Mouse (Mus musculus): Measurements from ENCODE around the gene Fam192a. TPM values are rescaled to one million over a fixed set of nuclear protein-coding genes. Genes with fewer than 3 reads are reported as not detected.

Fam192a gene
- total RNA-seq, 2 experiments from 2014 or later: 19.7 to 22.0 TPM

DNA sequence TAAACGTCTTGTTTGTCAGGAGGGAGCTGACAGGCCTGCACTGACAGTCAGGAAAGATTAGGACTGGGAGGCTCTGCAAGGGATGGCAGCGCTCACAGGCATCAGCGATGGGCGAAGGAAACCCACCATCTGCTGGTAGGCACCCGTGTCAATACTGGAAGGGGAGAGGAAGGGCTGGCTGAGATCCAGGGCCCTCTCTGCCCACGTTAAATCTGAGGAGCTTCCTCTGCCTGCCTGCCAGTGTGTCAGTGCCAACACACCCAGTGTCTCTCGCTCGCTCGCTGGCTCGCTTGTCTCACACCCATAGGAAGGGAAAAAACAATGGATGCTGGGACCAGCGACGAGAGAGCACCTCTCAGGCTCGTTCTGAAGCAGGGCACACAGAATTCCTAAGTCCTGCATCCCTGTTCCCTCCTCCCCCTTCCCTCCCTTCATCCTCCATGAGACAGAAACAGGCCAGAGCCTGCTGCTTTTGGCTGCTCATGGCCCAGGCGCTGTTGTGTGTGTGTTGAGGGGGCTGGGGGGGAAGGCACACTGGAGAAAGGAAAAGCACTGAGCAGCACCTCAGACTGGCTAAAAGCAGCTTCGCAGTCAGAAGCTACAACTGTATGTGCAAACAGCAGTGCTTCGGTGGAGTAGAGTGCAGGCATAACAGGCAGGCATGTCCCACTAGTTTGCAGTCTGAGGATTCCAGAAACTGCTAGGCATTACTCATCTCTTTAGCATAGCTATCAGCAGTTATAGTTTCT lies 27.5 kb downstream of the Fam192a start:
- no peak for DNase-seq

DNA sequence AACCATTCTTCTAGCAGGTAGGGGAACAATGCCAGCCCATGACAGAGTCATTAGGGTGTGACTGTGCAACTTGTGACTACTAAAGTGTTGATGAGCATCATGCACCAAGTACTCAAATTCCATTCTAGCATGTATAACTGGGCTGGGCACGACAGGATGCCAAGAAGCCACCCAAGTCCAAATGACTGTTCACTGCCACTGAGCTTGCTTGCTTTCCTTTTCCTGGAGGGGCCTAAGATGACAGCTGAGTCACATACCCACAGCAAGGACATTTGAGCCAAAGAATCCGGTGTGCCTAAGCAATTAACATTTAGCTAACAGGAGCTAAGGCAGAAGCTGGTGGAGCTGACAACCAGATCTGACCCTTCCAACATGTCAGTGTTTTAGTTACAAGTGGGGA lies 29.9 kb downstream of the Fam192a start:
- DNase-seq: no peak

DNA sequence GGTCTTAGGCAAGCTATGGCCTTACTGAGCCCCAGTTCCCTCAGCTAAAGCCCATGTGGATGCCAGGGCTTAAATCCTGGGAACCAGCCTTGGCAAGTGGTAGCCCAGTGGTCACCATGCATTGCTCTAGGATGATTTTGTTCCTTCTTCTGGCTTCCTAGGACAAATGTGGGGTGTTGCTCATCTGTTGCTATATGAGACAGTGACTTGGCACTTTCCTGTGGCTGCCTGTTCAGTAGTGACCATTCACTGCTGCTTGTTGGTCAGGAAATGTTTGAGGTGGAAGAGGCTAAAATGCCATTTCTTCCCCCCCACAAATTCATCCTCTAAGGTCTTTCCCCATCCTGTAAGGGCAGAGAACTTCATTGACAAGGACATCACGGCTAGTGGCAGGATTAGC lies 32.4 kb downstream of the Fam192a start:
- no peak for DNase-seq

DNA sequence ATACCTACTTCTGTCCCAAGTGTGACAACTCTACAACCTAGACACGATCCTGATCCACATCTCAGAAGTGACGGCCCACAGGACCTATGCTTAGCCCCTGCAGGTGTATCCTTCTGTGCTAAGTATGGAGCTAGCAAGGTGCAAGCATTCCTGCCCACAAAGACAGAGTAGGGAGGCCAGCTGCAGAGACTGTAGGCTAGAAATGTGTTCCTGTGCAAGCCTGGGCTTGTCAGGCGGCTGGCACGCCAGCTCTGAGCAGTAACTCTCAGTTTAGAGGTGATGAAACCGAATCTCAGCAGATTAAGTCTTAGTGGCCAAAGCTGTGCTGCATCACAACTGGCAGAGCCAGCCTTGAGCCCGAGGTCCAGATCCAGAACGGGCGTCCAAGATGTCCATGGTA lies 33.7 kb downstream of the Fam192a start:
- no peak for DNase-seq

DNA sequence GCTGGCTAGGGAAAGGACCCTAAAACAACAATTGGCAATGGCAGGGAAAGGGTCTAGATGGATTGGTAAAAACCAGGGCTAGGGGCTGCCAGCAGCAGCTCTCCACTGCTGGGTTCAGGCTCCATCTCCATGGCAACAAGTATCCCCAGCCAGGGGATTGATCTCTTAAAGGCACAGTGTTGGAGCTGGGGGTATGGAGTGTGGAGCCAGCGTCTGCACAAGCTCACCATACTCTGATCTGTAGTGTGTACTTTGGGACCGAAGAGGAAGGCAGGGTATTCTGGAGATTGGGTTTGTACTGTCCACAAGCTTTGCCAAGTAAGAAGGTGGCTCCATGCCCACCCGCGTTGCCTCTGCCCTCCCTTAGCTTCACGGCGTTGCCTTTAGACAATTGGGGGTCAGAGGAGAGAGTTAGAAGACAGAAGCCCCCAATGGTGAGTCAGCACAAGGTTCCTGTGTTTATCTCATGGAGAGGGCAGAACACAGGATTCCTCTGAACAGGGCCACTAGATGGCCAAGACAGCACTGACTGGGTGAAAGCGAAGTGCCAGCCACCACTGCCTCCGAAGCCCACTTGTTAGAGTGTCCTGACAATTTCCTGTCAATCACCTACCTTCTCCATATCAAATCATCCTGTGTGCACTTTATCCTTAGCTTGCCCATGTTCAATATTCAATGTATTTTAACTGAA lies 34.5 kb downstream of the Fam192a start:
- DNase-seq: no peak

DNA sequence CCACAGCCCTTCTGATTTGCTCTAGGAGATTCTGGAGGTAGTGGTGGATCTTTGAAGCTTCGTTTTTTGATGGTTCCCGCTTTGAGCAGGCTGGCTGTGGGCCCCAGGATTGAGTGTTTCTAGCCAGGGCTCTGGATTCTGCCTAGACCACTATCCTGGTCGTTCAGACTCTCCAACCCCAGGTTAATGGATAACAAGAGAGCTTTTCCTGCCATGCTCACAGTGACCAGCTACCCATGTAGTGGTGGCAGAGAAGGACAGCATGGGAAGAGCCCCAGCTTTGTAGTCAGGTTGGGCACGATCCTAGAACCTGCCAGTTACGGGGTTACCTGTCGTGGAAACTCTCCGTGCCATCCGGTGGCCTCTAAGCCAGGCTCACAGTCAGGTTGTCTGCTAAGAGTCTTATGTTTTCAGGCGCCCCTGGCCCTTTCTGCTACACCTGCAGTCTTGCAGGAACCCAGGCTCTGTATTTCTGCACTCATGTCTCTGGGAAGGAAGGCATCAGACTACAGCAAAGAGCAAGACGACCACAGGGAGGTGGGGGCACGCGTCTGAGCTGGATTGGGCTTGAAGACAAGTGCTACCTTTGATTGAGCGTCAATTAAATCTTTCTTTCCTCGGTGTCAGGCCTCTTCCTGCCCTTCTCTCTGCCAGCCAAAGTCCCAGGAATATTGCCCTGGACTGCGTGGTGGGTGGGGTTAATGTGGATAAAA lies 35.2 kb downstream of the Fam192a start:
- no peak for DNase-seq

DNA sequence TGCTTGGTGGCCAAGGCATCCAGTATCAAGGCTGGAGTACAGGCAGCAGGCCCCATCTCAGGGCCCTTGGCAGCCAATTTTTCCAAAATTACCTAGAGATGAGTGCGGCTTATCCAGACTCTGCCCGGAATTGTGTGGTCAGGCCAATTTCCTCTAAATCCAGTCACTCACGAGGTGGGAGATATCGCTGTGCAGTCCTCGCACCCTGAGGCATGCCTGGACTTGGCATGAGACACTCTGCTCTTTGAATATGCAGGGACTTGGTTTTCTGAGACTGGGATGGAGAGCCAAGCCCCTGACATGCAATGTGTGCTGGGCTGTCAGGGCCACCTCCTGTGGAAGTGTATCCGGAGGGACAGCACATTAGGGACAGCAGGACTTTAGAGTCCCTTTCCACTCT lies 35.8 kb downstream of the Fam192a start:
- no peak for DNase-seq

DNA sequence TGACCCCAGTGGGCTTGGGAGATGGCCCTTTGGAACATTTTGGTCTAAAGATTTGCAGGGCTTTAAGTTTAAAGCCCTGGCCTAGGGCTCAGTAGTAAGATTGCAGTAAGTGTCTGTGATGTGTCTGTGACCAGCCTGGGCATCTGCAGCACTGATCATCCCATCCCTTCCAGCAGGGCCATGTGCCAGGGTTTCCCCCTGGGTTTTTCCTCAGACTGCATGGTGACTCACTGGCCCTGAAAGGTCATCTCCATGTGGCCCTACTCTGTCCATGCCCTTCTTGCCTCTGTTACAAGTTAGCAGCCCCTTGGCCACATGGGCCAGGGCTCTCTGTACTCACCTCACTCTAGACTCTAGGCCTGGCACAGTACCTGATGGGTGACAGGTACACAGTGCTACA lies 37.4 kb downstream of the Fam192a start:
- no peak for DNase-seq

DNA sequence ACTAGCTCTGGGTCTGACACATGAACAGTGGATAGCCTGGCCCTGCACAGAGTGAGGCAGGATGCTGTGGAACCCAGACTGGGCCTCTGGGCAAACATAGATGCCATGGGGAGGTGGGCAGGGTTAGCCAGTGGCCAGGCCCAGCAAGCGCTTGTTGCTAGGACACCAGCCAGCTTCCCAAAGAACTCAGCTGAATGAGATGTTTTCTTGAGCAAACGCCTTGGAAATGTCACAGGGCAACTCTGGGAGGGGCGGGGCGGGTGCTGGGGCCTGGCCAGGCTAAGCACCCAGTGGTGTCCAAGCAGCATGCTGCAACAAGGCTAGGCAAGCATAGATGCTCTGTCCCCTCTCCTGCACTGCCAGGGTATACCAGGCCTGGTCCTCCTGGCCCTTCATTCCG lies 40.5 kb downstream of the Fam192a start:
- DNase-seq: no peak

DNA sequence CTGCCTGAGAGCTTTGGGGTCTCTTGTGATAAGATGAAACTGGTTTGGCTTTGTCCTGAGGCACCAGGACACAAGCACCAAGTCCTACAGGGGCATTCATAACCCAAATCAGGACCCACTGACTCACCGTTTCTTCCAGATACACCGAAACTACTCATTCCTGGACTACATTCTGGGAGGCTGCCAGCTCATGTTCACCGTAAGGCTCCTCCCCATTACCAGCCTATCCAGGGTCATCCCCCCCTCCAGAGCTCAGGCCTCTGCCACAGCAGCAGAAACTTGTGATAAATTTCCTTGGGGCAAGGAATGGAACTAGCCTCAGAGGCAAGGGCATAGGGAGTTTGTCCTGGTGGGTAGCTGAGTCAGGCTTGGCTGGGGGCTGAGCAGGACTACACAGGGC lies 44.5 kb downstream of the Fam192a start:
- DNase-seq: no peak

DNA sequence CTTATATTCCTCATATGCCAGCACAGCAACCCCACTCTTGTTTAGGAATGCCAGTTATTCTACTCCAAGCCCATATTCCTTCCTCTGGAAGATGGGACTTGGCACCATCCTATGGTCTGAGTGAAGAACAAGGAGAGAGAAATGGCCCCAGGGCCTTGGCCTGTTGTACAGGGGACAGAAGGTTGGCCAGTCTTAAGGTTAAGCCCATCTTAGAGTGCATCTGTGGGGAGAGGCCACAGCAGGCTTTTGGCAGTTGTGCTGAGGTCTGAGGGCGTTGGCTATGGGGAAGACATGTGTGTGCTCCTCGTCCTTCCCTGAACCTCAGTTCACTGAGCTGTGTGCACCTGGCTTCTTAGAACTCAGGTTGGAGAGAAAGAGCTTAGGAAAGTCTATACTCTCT lies 49.1 kb downstream of the Fam192a start:
- DNase-seq: no peak

DNA sequence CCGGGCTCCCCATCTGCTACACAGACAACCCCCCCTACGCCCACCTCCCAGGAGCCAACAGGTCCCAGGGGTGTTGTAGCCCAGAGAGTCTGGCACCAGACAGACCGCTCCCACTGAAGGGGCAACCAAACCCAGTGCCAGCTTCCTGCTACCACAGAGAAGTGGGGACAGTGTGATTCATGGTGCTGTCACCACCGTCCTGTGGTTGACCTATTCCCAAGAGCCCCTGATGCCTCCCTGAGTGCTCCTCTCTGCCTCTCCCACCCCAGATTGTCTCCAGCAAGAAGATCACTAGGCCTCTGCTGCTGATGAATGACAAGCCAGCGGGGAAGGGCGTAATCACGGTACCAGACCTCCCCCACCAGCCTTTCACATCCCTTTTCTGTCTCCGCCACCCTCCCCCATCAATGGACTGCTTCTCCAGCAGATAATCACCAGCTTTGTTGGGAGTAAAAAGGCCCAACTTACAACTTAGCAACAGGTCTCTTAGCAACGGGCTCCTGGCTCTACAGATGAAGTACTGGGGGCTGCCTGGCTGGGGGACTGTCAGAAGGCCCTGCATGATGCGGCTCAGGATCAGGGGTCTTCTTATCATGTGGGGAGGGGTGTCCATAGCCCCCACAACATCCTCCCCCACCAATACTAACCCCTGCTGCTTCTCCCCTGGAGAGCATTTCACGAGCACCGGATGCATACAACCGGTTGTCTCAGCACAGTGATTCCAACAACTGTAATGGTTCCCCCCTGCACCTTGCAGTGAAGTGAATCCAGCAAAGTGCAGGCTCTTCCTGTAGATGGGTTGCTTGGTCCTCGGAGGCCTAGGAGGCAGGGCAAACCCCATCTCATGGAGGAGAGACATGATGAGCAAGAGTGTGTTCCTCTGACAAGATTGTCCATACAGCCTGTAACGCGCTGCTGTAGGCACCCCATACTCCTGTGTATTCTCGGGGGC lies 50.0 kb downstream of the Fam192a start:
- peak in 1 of 2 experiments; percentile 46 for DNase-seq

DNA sequence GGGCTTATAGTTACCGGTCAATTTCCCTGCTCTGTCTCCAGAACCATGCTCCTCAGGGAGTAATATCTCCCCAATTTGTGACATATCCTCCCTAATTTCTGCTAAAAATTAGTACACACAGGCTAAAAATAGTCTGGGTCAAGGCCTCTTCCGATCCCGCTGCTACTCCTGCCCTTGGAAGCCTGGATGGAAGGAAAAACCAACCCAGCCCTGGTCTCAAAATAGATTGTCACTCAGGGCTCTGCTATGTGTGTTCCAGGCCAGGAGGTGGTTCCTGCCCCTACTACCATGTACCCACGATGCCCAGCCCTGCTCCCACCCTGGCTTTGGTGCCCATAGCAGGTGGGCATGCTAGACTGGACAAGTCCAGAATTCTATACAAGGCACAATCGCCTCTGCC lies 51.8 kb downstream of the Fam192a start:
- DNase-seq: peak; percentile 60 to 69

DNA sequence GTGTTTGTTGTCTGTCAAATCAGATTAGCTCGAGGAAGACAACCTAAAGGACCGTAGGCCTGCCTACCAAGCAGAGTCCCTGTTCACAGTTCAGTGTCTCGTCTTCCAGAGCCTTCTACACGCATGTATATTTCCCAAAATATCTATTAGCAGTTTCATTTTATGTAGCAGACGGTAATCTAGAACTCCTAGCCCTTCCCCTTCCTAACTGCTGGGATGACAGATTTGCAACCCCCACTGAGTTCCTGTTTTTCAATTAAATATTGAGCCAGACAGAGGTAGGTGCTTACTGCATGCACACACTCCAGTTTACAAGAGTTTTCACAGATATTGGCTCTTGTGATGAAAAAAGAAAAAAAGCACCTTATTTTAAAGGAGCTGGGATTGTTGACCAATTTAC lies 52.3 kb downstream of the Fam192a start:
- DNase-seq: peak in 1 of 2 experiments; percentile 19

DNA sequence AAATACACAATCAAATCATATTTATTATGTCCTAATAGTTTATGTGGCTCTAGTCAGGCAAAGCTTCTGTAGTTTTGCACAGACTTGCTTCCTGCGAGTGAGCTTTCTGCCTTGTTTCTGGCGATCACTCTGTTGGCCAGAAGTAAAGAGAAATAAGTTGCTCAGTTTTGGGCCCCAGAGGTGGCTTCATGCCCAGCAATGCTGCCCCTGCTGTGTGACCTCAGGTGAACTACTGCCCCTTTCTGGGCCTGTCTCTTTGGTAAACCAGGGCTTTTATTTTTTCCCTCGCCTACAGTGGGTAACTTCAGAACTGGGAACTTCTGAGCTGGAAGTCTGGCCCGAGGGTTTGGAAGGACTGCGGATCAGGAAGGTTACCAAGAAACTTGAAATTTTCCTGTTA lies 52.8 kb downstream of the Fam192a start:
- no peak for DNase-seq

DNA sequence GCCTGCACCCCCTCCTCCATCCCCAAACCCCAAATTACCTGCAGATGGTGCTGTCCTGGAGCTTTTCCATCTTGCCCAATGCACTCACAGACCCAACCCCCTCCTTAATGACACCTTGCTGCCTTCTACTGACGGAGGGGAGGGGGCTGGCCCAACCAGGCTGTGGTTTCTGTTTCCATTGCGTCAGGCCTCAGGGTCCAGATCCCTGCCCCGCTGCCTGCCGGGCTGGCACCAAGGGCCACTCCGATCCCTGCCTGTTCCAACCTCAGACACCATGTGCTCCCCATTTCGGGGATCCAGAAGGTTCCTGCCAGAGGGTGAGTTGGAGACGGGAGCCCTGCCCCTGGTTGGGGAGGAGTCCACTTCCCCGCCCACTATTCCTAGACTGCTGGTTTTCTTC lies 57.8 kb downstream of the Fam192a start:
- no peak for DNase-seq

DNA sequence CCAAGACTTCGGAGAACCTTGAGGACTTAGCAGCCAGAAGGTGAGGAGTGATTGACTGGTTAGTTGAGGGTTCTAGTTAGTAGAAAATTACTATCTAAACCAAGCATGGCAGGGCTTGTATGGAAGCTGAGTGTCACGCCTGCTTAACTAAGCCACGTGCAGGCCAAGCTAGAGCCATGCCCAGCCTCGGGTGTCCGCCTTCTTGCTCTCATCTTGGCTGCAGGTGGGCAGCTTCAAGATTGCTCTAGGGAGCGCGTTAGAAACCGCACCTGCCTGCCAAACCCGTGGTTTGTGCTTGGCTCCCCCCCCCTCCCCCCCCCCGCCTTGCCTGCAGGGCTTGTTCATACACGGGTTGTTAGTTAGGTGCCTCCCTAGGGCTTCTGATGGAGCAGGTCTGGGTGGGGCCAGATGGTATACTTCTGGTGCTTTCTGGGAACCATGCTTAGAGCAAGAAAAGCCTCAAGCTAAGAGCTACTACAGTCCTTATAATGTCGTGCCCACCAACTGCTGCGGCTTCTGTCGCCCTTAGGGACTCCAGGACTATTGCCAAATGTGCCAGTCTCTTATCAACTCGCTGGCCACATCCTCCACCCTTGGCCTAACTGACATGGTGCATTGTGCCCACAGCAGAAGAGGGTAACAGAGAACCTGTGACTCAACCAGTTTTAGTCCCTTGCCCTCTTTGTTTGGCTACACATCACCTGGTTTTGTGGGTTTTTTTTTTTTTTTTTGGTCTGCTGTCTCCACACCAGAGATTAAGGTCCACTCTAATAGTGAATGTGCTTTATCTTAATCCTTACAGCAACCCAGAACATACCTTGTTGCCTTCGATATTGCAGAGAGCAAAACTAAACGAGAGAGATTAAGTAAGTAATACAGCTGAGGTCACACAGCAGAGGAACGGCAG lies 60.7 kb downstream of the Fam192a start:
- DNase-seq: no peak

DNA sequence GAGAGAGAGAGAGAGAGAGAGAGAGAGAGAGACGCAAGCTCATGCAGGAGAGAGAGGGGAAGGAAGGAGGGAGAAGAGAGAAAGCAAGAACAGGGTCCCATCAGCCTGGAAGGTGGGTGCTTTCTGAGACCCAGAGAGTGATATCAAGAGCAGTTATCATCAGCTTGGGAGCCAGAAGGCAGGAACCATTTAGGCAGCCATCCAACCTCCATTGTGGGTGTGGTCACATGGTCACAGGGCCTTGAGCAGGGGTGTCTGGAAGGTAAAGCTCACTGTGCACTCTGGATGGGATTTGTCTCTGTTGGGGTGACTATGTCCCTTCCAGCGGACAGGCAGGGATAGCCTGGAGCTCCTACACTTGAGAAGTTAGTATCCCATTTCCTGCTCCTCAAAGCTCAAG lies 61.8 kb downstream of the Fam192a start:
- no peak for DNase-seq

DNA sequence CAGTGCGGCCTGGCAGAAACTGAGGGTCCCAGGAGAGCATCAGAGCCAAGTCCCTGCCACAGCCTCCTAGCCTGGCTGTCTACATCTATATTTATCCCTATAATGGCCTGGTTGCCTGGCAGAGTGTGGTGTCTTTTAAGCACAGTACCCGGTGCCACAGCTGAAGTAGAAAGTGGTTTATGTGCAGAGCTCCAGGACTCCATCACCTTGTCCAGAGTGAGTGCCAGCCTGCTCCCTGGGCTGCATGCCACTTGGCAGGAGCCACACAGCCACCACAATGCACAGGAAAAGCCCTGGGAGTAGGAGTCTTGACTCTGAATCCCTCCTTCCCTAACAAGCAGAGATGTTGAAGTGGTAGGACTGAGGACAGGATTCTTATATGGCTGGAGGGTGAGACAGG lies 64.3 kb downstream of the Fam192a start:
- DNase-seq: peak; percentile 49 to 61

DNA sequence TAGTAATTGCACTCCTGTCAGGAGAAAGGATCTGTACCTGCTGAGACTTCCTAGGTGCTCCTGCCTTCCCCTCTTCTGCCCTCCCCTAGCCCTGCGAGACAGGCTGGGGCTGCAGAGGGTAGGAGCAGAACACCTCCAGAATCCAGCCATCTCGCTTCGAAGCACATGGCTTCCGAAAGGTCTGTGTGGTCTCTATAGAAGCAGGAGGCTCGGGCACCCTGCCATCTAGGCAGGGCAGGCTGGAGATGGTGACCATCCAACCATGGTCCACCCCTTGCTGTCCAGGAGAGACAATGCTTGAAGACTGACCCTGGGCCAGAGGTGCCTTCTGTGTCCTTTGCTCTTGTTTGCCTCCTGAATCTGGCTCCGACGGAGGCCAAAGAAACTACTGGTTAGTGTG lies 66.2 kb downstream of the Fam192a start:
- no peak for DNase-seq

DNA sequence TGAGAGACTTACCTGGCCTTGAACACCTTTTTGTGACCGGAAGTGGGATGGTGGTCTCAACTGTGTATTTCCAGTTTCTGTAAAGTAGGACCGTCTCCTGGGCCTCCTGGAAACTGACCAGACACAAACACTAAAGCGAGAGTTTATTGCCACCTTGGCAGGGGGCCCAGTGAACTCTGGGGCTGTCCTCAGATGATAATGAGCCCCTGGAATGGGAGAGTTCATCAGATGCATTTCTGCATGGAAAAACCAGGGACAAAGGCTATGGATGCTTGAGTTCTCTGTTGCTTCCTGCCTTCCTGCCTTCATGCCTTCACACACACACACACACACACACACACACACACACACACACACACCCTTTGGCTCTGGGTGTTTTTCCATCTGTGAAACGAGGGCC lies 67.2 kb downstream of the Fam192a start:
- DNase-seq: no peak

Data from heart, adult 18-20 months (tissue).